Mouse (Mus musculus) heart, embryonic 10.5 days (tissue): Measurements from ENCODE around the gene Nsd2. TPM values are rescaled to one million over a fixed set of nuclear protein-coding genes. Genes with fewer than 3 reads are reported as not detected.

Experiments used
- DNase-seq: peaks from one replicate; pipeline ENCODE4 v3.0.0-alpha.2; 2017; ENCODE audit warnings: low spot score
- H3K27ac ChIP-seq: fragments of 300-500 bp; sonication (generic); 2 replicates; pipeline ENCODE4 v1.5.1; 2016; ENCODE audit warnings: mild to moderate bottlenecking
- H3K27me3 ChIP-seq: fragments of 300-500 bp; sonication (generic); 2 replicates; pipeline ENCODE4 v1.6.1; 2016; ENCODE audit warnings: mild to moderate bottlenecking; ENCODE audit not compliant: poor library complexity, insufficient read depth, severe bottlenecking
- H3K36me3 ChIP-seq: fragments of 300-500 bp; sonication (generic); 2 replicates; pipeline ENCODE4 v1.6.1; 2016; ENCODE audit warnings: mild to moderate bottlenecking, moderate library complexity
- H3K4me1 ChIP-seq: fragments of 300-500 bp; sonication (generic); 2 replicates; pipeline ENCODE4 v1.6.1; 2016; ENCODE audit warnings: mild to moderate bottlenecking
- H3K4me3 ChIP-seq: fragments of 300-500 bp; sonication (generic); 2 replicates; pipeline ENCODE4 v1.5.1; 2016; ENCODE audit warnings: mild to moderate bottlenecking, moderate library complexity
- H3K9me3 ChIP-seq: fragments of 300-500 bp; sonication (generic); 2 replicates; pipeline ENCODE4 v1.6.1; 2016; ENCODE audit warnings: mild to moderate bottlenecking, moderate library complexity
- WGBS: fragments of 180-500 bp; shearing (Covaris S2); methylation state at CpG from one replicate; pipeline ENCODE4 v1.1.7; 2016; 5-methylcytosine and 5-hydroxymethylcytosine counted together
- polyA plus RNA-seq: library from polyadenylated mRNA; unstranded; fragments of >200 nt; fragmentation: Nextera tagmentation; extraction: Ambion mirVana; gene quantifications from 2 replicates; pipeline ENCODE4 v1.2.1, GENCODE M21; 2016

Gene Nsd2
- polyA plus RNA-seq, 1 experiment from 2014 or later = 48.7 TPM

GRCm38 (mm10) chr5:33919466-33919865 is 98.9 kb downstream of the Nsd2 start:
- no peak overlapping the region for H3K27ac ChIP-seq
- WGBS = 88% methylated on average over 1 of the region's 1 CpGs
- H3K9me3 ChIP-seq = no peaks in the 10 kb centered on the region
- H3K4me3 ChIP-seq = no peak overlapping the region
- H3K27me3 ChIP-seq = no peaks in the 10 kb centered on the region
- peaks cover 77% of the 10 kb centered on the region for H3K36me3 ChIP-seq
- no peak for DNase-seq
- H3K4me1 ChIP-seq = 0 out of 2 replicates have a peak, but pooled peaks cover 3% of the 10 kb centered on the region

GRCm38 (mm10) chr5:33920037-33920436 is 99.5 kb downstream of the Nsd2 start:
- DNase-seq = no peak
- H3K27me3 ChIP-seq = no peaks in the 10 kb centered on the region
- no peak overlapping the region for H3K27ac ChIP-seq
- 94% methylated on average over 2 of the region's 2 CpGs for WGBS
- no peaks in the 10 kb centered on the region for H3K9me3 ChIP-seq
- 0 out of 2 replicates have a peak, but pooled peaks cover 3% of the 10 kb centered on the region for H3K4me1 ChIP-seq
- H3K36me3 ChIP-seq = peaks cover 76% of the 10 kb centered on the region
- no peak overlapping the region for H3K4me3 ChIP-seq

GRCm38 (mm10) chr5:33920924-33921323 is 100.4 kb downstream of the Nsd2 start:
- Histone ChIP-seq H3K36me3 (peaks cover 71% of the 10 kb centered on the region), H3K27ac (no peak overlapping the region), H3K4me1 (0 out of 2 replicates have a peak, but pooled peaks cover 3% of the 10 kb centered on the region), H3K9me3 (no peaks in the 10 kb centered on the region), H3K4me3 (no peak overlapping the region), H3K27me3 (no peaks in the 10 kb centered on the region)
- 32% methylated on average over 4 of the region's 4 CpGs for WGBS
- peak; percentile 66 for DNase-seq

- H3K27me3 ChIP-seq = no peaks in the 10 kb centered on the region
- H3K4me3 ChIP-seq = no peak overlapping the region
- H3K27ac ChIP-seq = no peak overlapping the region
- H3K9me3 ChIP-seq = no peaks in the 10 kb centered on the region
- H3K36me3 ChIP-seq = peaks cover 71% of the 10 kb centered on the region
- 0 out of 2 replicates have a peak, but pooled peaks cover 3% of the 10 kb centered on the region for H3K4me1 ChIP-seq
- WGBS = 82% methylated on average over 7 of the region's 7 CpGs
- no peak for DNase-seq
These were observed 101.1 kb downstream of the Nsd2 start for GRCm38 (mm10) chr5:33921486-33922235.

- Histone ChIP-seq H3K4me3 (no peak overlapping the region), H3K9me3 (no peaks in the 10 kb centered on the region), H3K4me1 (0 out of 2 replicates have a peak, but pooled peaks cover 3% of the 10 kb centered on the region), H3K27me3 (no peaks in the 10 kb centered on the region), H3K27ac (no peak overlapping the region), H3K36me3 (peaks cover 69% of the 10 kb centered on the region)
- DNase-seq = no peak
- 55% methylated on average over 2 of the region's 2 CpGs for WGBS
These were observed 102.0 kb downstream of the Nsd2 start for GRCm38 (mm10) chr5:33922566-33922965.

GRCm38 (mm10) chr5:33926170-33926569 is 105.6 kb downstream of the Nsd2 start:
- H3K27me3 ChIP-seq = no peaks in the 10 kb centered on the region
- peaks cover 66% of the 10 kb centered on the region for H3K36me3 ChIP-seq
- no peaks in the 10 kb centered on the region for H3K9me3 ChIP-seq
- peak; percentile 61 for DNase-seq
- no peak overlapping the region for H3K27ac ChIP-seq
- H3K4me1 ChIP-seq = 0 out of 2 replicates have a peak, but pooled peaks cover 3% of the 10 kb centered on the region
- H3K4me3 ChIP-seq = no peak overlapping the region

- DNase-seq = no peak
- H3K36me3 ChIP-seq = peaks cover 51% of the 10 kb centered on the region
- H3K27ac ChIP-seq = no peak overlapping the region
- H3K4me1 ChIP-seq = peaks cover 20% of the 10 kb centered on the region
- H3K4me3 ChIP-seq = no peak overlapping the region
- 91% methylated on average over 2 of the region's 2 CpGs for WGBS
- H3K27me3 ChIP-seq = no peaks in the 10 kb centered on the region
- no peaks in the 10 kb centered on the region for H3K9me3 ChIP-seq
These were observed 111.9 kb downstream of the Nsd2 start for GRCm38 (mm10) chr5:33932413-33932812.

- H3K9me3 ChIP-seq = no peaks in the 10 kb centered on the region
- no peak for DNase-seq
- no peak overlapping the region for H3K27ac ChIP-seq
- no peaks in the 10 kb centered on the region for H3K27me3 ChIP-seq
- WGBS = 75% methylated on average over 2 of the region's 2 CpGs
- H3K36me3 ChIP-seq = peaks cover 47% of the 10 kb centered on the region
- H3K4me1 ChIP-seq = peaks cover 20% of the 10 kb centered on the region
- peak overlapping the region; percentile 83; the same call in 1 of the 2 replicates for H3K4me3 ChIP-seq
These were observed 113.6 kb downstream of the Nsd2 start for GRCm38 (mm10) chr5:33934081-33934480.

- H3K4me3 ChIP-seq = peak overlapping the region; percentile 83
- peaks cover 2% of the 10 kb centered on the region; the same call in 1 of the 2 replicates for H3K9me3 ChIP-seq
- peaks cover 20% of the 10 kb centered on the region for H3K4me1 ChIP-seq
- peaks cover 47% of the 10 kb centered on the region for H3K36me3 ChIP-seq
- WGBS = 79% methylated on average over 7 of the region's 7 CpGs
- no peaks in the 10 kb centered on the region for H3K27me3 ChIP-seq
- no peak overlapping the region for H3K27ac ChIP-seq
- DNase-seq = no peak
These were observed 114.4 kb downstream of the Nsd2 start for GRCm38 (mm10) chr5:33934877-33935276.

- H3K36me3 ChIP-seq = peaks cover 48% of the 10 kb centered on the region
- peak overlapping the region; percentile 83 for H3K4me3 ChIP-seq
- peaks cover 20% of the 10 kb centered on the region for H3K4me1 ChIP-seq
- peak overlapping the region; percentile 95 for H3K27ac ChIP-seq
- WGBS = under 1% methylated on average over 39 of the region's 39 CpGs
- no peaks in the 10 kb centered on the region for H3K27me3 ChIP-seq
- peaks cover 5% of the 10 kb centered on the region for H3K9me3 ChIP-seq
- no peak for DNase-seq
These were observed 115.2 kb downstream of the Nsd2 start for GRCm38 (mm10) chr5:33935700-33936111.

- Histone ChIP-seq H3K4me1 (peaks cover 20% of the 10 kb centered on the region), H3K9me3 (peaks cover 5% of the 10 kb centered on the region), H3K4me3 (peak within 1 kb of the TSS; percentile 83), H3K27ac (peak within 1 kb of the TSS; percentile 95), H3K27me3 (no peaks in the 10 kb centered on the region), H3K36me3 (peaks cover 49% of the 10 kb centered on the region)
- 1% methylated on average over 61 of the region's 61 CpGs for WGBS
- peak; percentile 99 for DNase-seq
These were observed 115.7 kb downstream of the Nsd2 start, which contains the start of gene Nelfa for GRCm38 (mm10) chr5:33936120-33936707. TSS of gene Nelfa (minus strand) at chr5:33936413.

- 96% methylated on average over 2 of the region's 2 CpGs for WGBS
- Histone ChIP-seq H3K36me3 (peaks cover 42% of the 10 kb centered on the region), H3K9me3 (peaks cover 9% of the 10 kb centered on the region), H3K27me3 (no peaks in the 10 kb centered on the region), H3K4me3 (peak overlapping the region; percentile 83), H3K4me1 (peaks cover 20% of the 10 kb centered on the region), H3K27ac (no peak overlapping the region; the same call in 1 of the 2 replicates)
- DNase-seq = no peak
These were observed 116.7 kb downstream of the Nsd2 start for GRCm38 (mm10) chr5:33937230-33937629.

GRCm38 (mm10) chr5:33938448-33938847 is 117.9 kb downstream of the Nsd2 start:
- no peak overlapping the region for H3K27ac ChIP-seq
- H3K4me1 ChIP-seq = peaks cover 20% of the 10 kb centered on the region
- H3K27me3 ChIP-seq = no peaks in the 10 kb centered on the region
- H3K4me3 ChIP-seq = no peak overlapping the region
- no peak for DNase-seq
- 77% methylated on average over 3 of the region's 3 CpGs for WGBS
- H3K36me3 ChIP-seq = peaks cover 38% of the 10 kb centered on the region
- H3K9me3 ChIP-seq = peaks cover 11% of the 10 kb centered on the region
